Mouse (Mus musculus) skeletal muscle tissue, postnatal 0 days (tissue): ENCODE measurements around the gene Cplx3. TPM values are rescaled to one million over a fixed set of nuclear protein-coding genes. Genes with fewer than 3 reads are reported as not detected.

Experiments used
- polyA plus RNA-seq: library from polyadenylated mRNA; unstranded; fragments of >200 nt; fragmentation: Nextera tagmentation; extraction: Ambion mirVana; gene quantifications from 2 replicates; pipeline ENCODE4 v1.2.1, GENCODE M21; 2015

The Cplx3 gene
- polyA plus RNA-seq = 0.09 and 0.10 TPM in 2 replicates

DNA sequence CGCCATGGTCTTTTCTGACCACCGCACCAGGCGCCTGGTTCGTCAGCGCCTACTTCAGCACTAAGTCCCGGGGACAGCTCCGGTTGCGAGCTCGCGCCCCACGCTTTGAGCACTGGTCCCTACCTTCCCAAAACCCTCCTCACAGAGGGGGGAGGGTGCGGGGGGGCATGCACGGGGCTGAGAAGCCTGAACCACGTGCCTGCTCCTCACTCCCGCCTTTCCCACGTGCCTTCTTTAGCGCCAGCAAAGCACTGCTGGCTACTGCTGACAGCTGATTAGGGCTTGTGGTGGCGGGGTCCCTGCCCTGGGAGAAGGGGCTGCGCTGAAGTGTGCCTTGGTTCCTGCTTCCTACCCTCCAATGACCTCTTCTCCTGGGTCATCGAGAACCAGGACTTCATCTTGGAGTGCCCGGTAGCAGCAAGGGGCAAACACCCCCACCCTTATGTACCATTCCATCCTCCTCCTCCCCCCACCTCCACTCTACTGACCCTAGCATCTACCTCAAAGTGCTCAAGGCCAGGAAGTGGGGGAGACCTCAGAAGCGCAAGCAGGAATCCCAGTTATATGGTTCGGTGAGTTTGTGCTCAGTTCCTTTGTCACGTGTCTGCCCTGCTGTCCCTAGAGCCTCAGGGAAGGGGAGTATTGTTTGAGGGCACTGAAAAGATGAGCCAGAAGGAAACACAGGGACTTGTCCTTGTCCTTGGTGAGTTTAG is at the start of gene Cplx3:
Cplx3 (minus strand) TSS at position 143 of the 713 bp plus-strand sequence.

DNA sequence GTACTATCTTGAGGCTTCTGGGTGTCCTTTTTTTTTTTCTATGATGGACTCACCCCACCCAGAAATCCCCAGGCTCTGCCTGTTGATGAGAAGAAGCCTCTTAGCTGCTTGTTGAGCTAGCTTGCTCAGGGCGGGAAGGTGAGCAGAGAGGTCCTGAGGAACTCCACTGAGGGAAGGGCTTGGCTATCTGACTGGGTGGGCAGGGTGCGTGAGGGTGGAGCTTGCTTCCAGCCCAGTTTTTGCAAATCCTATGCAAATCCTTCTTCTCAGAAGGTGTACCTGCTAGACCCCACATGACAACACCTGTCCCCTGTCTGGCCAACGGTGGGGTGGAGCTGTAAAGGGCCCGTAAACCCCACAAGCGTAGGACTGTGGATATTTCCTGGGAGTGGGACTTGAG is 47.2 kb upstream of the Cplx3 start, which contains the start of gene Csk:
Csk (minus strand) TSS at position 349 of the 400 bp plus-strand sequence.

DNA sequence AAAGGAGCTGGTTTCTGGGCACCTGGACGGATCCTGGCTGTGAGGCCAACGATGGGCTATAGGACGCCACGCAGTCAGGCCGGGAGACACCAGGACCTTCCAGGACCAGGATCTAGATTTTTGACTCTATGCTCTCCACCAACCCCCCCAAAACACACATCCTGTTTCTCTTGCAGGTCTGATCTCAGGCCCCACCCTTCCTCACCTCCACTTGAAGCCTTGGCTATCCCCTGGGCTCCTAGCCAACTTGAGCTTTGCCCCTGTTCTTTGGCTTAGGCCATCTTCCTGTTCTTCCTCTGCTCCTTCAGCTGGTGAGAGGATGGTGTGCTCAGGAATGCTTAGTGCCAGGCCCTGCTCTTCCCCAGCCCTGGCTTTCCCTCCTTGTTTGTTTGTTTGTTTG is 14.6 kb upstream of the Cplx3 start, which contains the start of gene Lman1l:
Lman1l (minus strand) TSS at position 101 of the 400 bp plus-strand sequence.

DNA sequence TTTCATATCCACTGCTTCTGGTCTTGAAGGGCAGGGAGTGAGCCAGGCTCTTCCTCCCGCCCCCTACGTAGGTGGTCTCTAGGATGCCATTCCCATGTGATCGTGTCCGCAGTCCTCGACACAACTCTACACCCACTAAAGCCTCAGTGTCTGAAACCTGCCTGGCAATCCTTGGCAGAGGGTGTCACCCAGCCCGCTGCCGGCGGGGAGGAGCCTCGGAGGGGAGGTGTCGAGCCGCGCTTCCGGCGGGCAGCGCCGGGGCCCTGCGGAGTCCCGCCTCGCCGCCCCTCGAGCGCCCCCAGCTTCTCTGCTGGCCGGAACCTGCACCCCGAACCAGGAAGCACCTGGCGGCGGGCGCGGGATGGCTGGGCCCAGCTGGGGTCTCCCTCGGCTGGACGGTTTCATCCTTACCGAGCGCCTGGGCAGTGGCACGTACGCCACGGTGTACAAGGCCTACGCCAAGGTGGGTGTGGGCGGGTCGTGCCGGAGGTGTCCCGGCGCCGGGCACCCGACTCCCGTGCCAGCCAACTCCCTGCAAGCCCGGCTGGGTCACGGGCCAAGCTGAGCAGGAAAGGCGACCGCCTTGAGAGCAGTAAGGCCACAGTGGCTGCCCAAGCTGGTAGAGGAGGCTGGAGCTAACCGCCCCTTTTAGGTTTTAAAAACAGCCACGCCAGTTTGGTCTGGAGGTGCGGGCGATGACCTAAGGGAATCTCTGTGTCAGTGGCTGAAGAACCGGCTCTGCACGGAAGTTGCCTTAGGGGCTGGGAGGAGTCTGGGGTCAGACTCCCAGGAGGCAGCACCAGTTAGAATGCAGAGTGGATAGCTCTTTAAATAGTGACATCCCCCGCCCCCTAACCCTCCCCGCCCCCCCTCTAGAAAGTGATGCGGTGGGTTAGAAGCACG is 16.6 kb downstream of the Cplx3 start, which contains the start of gene Ulk3:
Ulk3 (plus strand) TSS at position 229 of the 903 bp plus-strand sequence.

DNA sequence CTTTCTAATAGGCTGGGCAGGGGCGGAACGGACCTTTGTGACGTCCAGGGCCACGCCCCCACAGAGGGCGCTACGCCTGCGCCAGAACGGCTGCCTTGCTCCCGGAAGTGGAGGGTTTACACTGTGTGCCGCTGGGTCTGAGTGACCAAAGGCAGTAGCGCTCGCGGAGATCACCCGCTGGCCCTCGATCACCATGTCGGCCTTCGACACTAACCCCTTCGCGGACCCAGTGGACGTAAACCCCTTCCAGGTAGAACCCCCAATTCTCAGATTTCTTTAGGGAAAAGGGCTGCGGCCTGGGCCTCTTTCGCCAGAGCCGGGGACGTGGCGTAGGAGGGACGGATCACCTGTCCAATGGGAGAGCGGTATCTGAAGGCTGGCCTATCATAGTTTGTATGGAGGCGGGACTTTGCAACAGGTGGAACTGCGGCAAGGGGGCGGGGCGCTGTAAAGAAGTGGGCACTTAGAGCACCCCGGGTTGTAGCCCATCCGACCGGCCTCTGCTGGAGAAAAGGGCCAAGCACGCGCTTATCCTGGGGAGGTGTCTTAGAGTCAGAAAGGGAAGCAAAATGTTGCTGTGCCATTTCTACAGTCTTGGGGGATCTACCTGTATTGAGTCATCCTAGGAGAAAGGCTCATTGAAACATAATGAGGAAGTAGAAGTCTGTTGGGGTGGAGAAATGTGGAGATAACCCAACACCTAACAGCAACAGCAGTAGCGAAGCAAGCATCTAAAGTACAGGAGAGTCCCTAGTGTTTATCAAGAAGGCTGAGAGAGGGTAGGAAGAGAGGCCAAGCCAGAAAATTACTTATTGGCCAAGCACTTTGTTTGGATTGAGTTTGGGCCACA is 45.0 kb downstream of the Cplx3 start, which contains the start of gene Scamp2:
Scamp2 (plus strand) TSS at position 83 of the 850 bp plus-strand sequence.

DNA sequence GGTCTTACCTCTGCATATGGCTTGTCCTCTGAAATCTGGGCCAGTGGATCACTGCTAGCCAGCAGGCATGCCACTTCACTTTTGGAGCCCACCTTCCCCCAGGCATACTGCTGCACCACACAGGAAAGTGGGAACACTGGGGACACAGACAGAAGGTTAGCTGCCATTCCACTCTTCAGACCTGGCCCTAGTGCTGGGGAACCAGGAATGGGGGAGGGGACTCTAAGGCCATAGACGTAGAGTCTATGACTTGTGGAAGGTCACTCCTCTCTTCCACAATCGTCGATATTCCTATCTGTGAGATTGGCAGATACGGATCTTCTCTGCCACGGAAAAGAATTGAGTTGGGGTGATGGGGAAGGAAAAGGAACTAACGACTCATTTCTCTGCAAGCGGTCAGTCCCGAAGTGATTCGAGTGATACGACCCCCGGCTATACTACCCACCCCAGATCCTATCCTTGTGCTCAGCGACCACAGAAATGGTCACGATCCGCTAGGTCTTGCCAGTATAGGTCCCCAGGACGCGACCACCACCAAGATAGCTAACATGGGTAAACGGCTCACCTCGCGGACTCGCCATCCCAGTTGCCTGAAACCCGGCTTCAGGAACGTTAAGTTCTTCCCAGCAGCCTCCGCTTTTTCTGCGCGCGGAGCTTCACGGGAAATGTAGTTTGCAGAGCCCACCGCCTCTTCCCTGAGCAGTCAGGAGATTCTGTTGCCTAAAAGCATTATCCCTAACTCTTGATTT is 53.8 kb downstream of the Cplx3 start, which contains the start of gene Mpi:
Mpi (minus strand) TSS at position 625 of the 749 bp plus-strand sequence.

Other genes starting within 250 kb of the Cplx3 start
- 14.5 and 14.9 TPM in 2 replicates for gene Ppcdc, start 166.2 kb downstream of the Cplx3 start, polyA plus RNA-seq
- gene Scamp5, start 138.2 kb downstream of the Cplx3 start, polyA plus RNA-seq = 7.9 and 8.3 TPM in 2 replicates
- gene Rpp25, start 102.3 kb downstream of the Cplx3 start, polyA plus RNA-seq = 0.18 and 0.19 TPM in 2 replicates
- gene Cox5a, start 85.0 kb downstream of the Cplx3 start, polyA plus RNA-seq = 1,582 and 1,881 TPM in 2 replicates
- 10.2 and 12.0 TPM in 2 replicates for gene Fam219b, start 68.8 kb downstream of the Cplx3 start, polyA plus RNA-seq
- gene Mpi, start 53.5 kb downstream of the Cplx3 start, polyA plus RNA-seq = 118 and 126 TPM in 2 replicates
- 77.4 and 83.4 TPM in 2 replicates for gene Scamp2, start 45.3 kb downstream of the Cplx3 start, polyA plus RNA-seq
- gene Ulk3, start 16.8 kb downstream of the Cplx3 start, polyA plus RNA-seq = 7.6 and 10.5 TPM in 2 replicates
- not detected in 2 replicates for gene Lman1l, start 14.5 kb upstream of the Cplx3 start, polyA plus RNA-seq
- gene Csk, start 47.4 kb upstream of the Cplx3 start, polyA plus RNA-seq = 10.5 and 13.5 TPM in 2 replicates
- gene Cyp1a2, start 77.4 kb upstream of the Cplx3 start, polyA plus RNA-seq = not detected in 2 replicates
- gene Cyp1a1, start 81.6 kb upstream of the Cplx3 start, polyA plus RNA-seq = not detected in 2 replicates
- gene Edc3, start 102.3 kb upstream of the Cplx3 start, polyA plus RNA-seq = 11.0 and 11.1 TPM in 2 replicates
- 33.6 and 34.7 TPM in 2 replicates for gene Clk3, start 159.6 kb upstream of the Cplx3 start, polyA plus RNA-seq
- gene Arid3b, start 230.5 kb upstream of the Cplx3 start, polyA plus RNA-seq = 2.7 and 2.9 TPM in 2 replicates